Mouse (Mus musculus): Measurements from ENCODE around the gene Axl.

Gene Axl

GRCm38 (mm10) chr7:25711731-25712197 lies 76.7 kb downstream of the Axl start:
- DNase-seq (ENCODE audit: low read depth, low spot score) = peak; percentile 82

GRCm38 (mm10) chr7:25711165-25711564 lies 77.3 kb downstream of the Axl start:
- no peak for DNase-seq (ENCODE audit: low read depth, low spot score)

GRCm38 (mm10) chr7:25710519-25711130 lies 77.9 kb downstream of the Axl start:
- peak; percentile 77 for DNase-seq (ENCODE audit: low read depth, low spot score)

GRCm38 (mm10) chr7:25709961-25710360 lies 78.5 kb downstream of the Axl start:
- no peak for DNase-seq (ENCODE audit: low read depth, low spot score)

- peak; percentile 35 for DNase-seq (ENCODE audit: low read depth, low spot score)
Observed at GRCm38 (mm10) chr7:25707581-25708292, 80.8 kb downstream of the Axl start.

All from brain, adult 2 months (tissue).